Mouse (Mus musculus) megakaryocyte-erythroid progenitor cell, adult 5-6 weeks (primary cell): ENCODE results near the gene Trim63. TPM values are rescaled to one million over a fixed set of nuclear protein-coding genes. Genes with fewer than 3 reads are reported as not detected.
A peak's percentile ranks its signal among the peaks of the same experiment; 100 is the strongest.

Experiments used
- ATAC-seq: replicated peaks from 2 replicates; pipeline ENCODE4 v1.8.0; 2016; ENCODE audit warnings: mild to moderate bottlenecking, inconsistent platforms; ENCODE audit not compliant: severe bottlenecking, poor library complexity, low FRiP score, low TSS enrichment
- total RNA-seq, 2 experiments: library from RNA; stranded (forward) in 1 of 2; stranded (reverse) in 1 of 2; fragments of 200-1000, 215-1000 nt in 1 of 2; fragments of >200 nt in 1 of 2; fragmentation: Nextera tagmentation in 1 of 2; gene quantifications; 2 replicates each; pipeline ENCODE4 v1.2.3; 2014 to 2017

The Trim63 gene
- total RNA-seq, 2 experiments from 2014 or later: not detected

DNA sequence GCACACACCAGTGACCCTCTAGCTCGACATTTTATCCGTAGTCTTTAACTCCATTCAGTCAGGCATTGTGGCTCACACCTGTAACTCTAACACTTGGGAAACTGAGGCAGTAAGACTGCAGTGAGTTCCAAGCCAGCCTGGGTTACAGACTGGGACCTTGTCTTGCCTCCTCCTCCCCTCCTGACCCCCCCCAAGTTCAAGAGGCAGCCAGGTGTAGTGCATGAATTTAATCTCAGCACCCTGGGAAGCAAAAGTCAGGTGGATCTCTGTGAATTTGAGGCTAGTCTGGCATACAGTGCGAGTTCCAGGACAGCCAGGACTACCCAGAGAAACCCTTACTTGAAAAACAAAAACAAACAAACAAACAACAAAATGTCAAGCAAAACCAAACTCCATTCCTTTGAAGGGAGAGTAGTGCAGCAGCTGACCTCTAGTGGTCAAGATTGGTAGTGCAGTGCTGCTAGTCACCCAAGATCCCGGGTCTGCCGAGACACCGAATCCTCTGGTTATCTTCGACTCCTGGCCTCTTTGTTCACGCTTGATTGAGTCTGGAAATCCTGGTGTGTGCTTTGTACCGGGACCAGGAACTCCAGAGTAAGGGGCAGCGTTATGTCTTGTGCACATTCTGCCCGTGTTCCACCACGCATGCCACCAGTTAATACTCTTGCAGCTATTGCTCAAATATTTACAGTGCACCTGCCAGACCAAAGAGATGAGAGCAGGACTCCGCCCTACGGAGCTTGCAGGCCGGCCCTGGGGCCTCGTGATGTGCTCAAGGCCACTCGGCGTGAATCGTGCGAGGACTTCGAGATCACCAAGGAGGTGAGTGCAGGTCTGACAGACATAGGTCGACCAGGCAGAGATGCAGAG lies 41.9 kb downstream of the Trim63 start:
- ATAC-seq: peak; percentile 12; the same call in 1 of the 2 replicates

DNA sequence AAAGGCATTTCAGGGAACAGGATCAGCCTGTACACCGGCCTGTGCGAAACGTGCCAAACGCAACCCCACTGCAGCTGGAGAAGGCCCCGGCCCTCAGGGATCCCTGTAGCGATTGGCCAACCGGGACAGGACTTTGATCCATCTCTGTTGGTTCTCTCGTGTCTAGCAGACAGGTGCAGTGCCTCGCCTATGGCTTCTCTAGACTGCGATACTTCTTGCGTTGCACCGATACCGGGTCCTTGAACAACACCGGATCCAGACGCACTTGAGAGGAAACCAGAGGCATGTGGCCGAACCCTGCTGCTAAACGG lies 42.5 kb downstream of the Trim63 start:
- no peak for ATAC-seq

DNA sequence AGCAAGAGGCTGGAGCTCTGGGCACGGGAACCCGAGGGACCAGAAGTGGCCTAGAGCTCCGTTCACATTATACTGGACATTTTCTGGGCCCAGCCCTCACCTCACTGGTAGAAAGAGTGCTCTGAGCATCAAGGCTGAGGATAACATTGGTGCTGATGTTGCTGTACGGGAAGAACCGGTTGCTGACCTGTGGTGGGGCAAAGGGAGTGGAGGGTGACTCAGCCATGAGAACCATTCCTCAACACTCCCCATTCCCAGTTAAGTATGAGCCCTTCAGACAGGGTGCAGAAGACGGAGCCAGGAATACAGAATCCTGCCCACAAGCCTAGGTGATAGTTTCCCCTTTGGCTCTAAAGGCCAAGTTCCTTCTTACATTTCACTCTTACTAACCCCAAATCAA lies 44.7 kb downstream of the Trim63 start:
- no peak for ATAC-seq

GRCm38 (mm10) chr4:134361215-134361614 lies 46.3 kb downstream of the Trim63 start:
- no peak for ATAC-seq

DNA sequence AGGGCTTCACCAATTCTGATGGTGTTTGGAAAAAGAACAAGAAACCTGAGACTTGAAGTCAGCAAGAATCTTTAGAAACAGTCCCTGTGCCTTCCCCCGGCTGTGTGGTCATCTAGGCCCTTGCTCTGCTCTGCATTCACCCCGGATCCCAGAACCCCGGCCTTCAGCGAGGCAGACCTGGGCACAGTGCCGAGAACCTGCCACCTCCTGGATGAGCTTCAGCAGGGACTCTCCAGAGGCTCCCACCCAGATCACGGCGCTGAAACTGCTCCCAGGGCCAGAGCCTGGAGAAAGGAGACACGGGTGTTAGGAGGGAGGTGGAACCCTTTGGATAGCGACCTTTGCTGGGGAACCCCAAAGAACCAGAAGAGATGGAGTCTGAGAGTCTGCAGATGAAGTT lies 47.2 kb downstream of the Trim63 start:
- no peak for ATAC-seq

DNA sequence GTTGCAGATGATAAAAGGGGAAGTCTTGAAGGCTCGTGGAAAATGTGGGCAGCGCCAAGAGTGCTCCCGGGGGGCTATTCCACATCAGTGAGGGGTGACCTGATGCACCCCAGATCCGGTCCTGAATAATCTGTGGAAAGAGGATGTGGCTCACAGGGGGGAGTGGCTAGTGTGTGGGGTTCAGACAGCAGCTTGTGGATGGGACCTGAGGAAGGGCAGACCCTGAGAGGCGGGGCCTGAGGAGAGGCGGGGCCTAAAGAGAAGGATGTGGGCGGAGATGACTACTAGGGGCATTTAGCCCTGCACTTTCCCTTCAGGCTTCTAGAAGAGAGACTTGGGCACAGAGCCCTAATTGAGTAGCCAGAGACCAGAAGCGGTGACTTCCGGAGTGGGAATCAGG lies 47.7 kb downstream of the Trim63 start:
- peak; percentile 27; the same call in 1 of the 2 replicates for ATAC-seq

GRCm38 (mm10) chr4:134365280-134365679 lies 50.4 kb downstream of the Trim63 start:
- ATAC-seq: no peak

DNA sequence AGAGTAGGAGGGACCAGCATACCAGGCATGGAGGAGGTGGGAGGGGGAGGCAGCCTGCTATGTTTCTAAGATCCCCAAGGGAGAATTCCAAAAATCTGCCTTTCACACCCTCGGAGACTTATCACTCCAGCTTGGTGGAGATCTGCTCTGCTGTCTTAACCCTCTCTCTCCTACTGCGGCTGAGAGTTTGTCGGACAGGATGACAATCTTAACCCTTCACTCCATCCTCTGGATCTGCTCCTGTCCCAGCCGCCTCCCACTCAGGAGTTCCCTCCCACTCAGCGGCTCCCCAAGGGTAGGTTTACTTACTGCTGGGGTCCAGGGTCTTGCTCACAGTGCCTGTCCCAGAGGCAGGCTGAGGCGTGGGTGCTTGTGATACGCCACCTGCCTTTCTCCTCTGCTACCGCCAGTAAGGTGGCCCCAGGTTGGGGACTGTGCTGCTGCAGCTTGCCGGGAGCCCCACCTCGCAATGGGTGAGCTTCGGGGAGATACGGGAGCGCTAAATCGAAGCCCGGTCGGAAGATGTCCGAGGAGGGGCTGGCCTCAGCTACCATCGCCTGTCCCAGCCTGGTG lies 55.8 kb downstream of the Trim63 start:
- ATAC-seq: no peak

GRCm38 (mm10) chr4:134371316-134371855 lies 56.5 kb downstream of the Trim63 start:
- no peak for ATAC-seq

DNA sequence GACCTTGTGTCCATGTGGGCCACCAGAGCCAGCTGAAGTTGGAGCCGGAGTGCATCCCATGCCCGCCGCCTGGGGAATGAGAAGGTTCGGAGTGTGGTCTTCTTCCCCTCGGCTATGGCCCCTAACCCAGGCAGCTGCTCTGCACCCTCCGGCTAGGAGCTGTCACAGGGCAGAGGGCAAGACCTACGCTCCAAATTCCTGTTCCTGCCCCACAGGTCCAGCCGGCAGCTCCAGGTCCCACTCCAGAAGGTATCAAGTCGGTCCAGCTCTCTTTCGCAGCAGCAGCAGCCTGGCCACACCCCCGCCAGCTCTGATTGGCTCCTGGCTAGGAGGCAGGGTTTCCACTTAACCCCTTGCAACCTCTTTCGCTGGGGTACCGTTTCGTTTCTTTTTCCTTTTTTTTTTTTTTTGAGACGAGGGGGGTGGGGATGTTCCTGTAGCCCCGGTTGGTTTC lies 57.4 kb downstream of the Trim63 start:
- peak; percentile 88 for ATAC-seq

- ATAC-seq: no peak
Measured at GRCm38 (mm10) chr4:134373295-134373694, 58.4 kb downstream of the Trim63 start.

DNA sequence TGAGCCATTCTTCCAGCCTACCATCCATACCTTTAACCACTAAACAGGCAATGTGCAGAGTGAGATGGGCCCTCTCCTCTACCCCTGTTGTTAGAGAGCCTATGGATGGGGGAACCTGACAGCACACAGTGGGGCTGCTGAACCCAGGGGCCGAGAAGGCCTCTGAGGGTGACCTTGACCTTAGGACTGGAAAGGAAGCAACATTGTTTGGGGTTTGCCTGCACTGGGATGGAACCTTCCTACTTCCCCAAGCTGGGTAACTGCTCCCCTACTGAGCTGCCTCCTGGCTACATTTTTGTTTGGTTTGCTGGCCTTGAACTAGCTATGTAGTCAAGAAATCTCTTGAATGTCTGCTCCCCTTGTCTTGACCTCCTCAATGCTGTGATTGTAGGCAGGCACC lies 59.4 kb downstream of the Trim63 start:
- ATAC-seq: no peak

DNA sequence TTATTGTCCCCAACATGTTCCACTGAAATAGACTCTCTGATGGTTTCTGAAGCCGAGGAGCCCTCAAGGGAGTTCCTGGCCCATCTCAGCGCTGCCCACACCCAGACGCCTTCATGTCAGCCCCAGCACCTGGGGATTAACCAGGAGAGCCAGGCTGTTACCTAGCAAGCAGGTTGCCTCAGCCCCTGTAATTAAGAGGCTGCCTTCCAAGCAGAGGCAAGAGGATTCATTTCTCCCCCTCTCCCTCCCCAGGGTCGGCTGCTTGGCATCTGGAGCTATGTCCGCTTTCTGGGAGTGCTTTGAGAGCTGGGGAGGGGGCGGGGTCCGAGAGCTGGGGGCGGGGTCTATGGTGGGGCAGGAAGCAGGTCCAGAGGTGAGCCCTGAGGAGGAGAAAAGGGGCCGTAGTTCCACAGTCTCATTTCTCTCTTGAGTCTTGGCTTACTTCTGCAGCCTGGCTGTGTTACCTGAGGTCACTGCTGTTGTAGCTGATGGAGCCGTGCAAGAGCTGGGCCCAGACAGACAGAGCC lies 63.2 kb downstream of the Trim63 start:
- no peak for ATAC-seq

Other genes with a start within 250 kb of the Trim63 start
- 34.9 and 43.4 TPM in 2 replicates for gene Cd52, start 220.0 kb upstream of the Trim63 start, total RNA-seq (2014; fragmentation: Nextera tagmentation)
- gene Cd52, start 220.0 kb upstream of the Trim63 start, total RNA-seq (2017): 36.8 and 45.6 TPM in 2 replicates
- 17.9 and 21.8 TPM in 2 replicates for gene Ubxn11, start 212.6 kb upstream of the Trim63 start, total RNA-seq (2014; fragmentation: Nextera tagmentation)
- 5.2 and 7.7 TPM in 2 replicates for gene Ubxn11, start 212.6 kb upstream of the Trim63 start, total RNA-seq (2017)
- 87.3 and 101 TPM in 2 replicates for gene Sh3bgrl3, start 186.3 kb upstream of the Trim63 start, total RNA-seq (2014; fragmentation: Nextera tagmentation)
- 34.2 and 55.1 TPM in 2 replicates for gene Sh3bgrl3, start 186.3 kb upstream of the Trim63 start, total RNA-seq (2017)
- 30.7 and 51.5 TPM in 2 replicates for gene Cep85, start 128.0 kb upstream of the Trim63 start, total RNA-seq (2014; fragmentation: Nextera tagmentation)
- 31.5 and 34.9 TPM in 2 replicates for gene Cep85, start 128.0 kb upstream of the Trim63 start, total RNA-seq (2017)
- gene Gm7534, start 112.1 kb upstream of the Trim63 start, total RNA-seq (2014; fragmentation: Nextera tagmentation): not detected in 2 replicates
- not detected in 2 replicates for gene Gm7534, start 112.1 kb upstream of the Trim63 start, total RNA-seq (2017)
- not detected in 2 replicates for gene Catsper4, start 87.7 kb upstream of the Trim63 start, total RNA-seq (2014; fragmentation: Nextera tagmentation)
- gene Catsper4, start 87.7 kb upstream of the Trim63 start, total RNA-seq (2017): not detected in 2 replicates
- not detected in 2 replicates for gene Cnksr1, start 76.7 kb upstream of the Trim63 start, total RNA-seq (2014; fragmentation: Nextera tagmentation)
- not detected in 2 replicates for gene Cnksr1, start 76.7 kb upstream of the Trim63 start, total RNA-seq (2017)
- gene E130218I03Rik, start 71.5 kb upstream of the Trim63 start, total RNA-seq (2014; fragmentation: Nextera tagmentation): not detected in 2 replicates
- gene E130218I03Rik, start 71.5 kb upstream of the Trim63 start, total RNA-seq (2017): not detected in 2 replicates
- gene Zfp593, start 69.5 kb upstream of the Trim63 start, total RNA-seq (2014; fragmentation: Nextera tagmentation): 18.2 and 20.3 TPM in 2 replicates
- gene Zfp593, start 69.5 kb upstream of the Trim63 start, total RNA-seq (2017): 14.9 and 15.2 TPM in 2 replicates
- gene Gm30191, start 68.2 kb upstream of the Trim63 start, total RNA-seq (2014; fragmentation: Nextera tagmentation): not detected in 2 replicates
- gene Gm30191, start 68.2 kb upstream of the Trim63 start, total RNA-seq (2017): not detected in 2 replicates
- not detected in 2 replicates for gene Grrp1, start 61.0 kb upstream of the Trim63 start, total RNA-seq (2014; fragmentation: Nextera tagmentation)
- 0.52 TPM in 1 of 2 replicates, not detected in the other for gene Grrp1, start 61.0 kb upstream of the Trim63 start, total RNA-seq (2017)
- 12.1 and 25.9 TPM in 2 replicates for gene Pdik1l, start 27.2 kb upstream of the Trim63 start, total RNA-seq (2014; fragmentation: Nextera tagmentation)
- gene Pdik1l, start 27.2 kb upstream of the Trim63 start, total RNA-seq (2017): 26.8 and 33.9 TPM in 2 replicates
- not detected in 2 replicates for gene Slc30a2, start 28.1 kb downstream of the Trim63 start, total RNA-seq (2014; fragmentation: Nextera tagmentation)
- not detected in 2 replicates for gene Slc30a2, start 28.1 kb downstream of the Trim63 start, total RNA-seq (2017)
- not detected in 2 replicates for gene Extl1, start 68.7 kb downstream of the Trim63 start, total RNA-seq (2014; fragmentation: Nextera tagmentation)
- not detected in 2 replicates for gene Extl1, start 68.7 kb downstream of the Trim63 start, total RNA-seq (2017)
- gene Pafah2, start 81.2 kb downstream of the Trim63 start, total RNA-seq (2014; fragmentation: Nextera tagmentation): 27.7 and 41.0 TPM in 2 replicates
- gene Pafah2, start 81.2 kb downstream of the Trim63 start, total RNA-seq (2017): 18.2 and 24.1 TPM in 2 replicates
- gene Stmn1, start 153.2 kb downstream of the Trim63 start, total RNA-seq (2014; fragmentation: Nextera tagmentation): 600 and 836 TPM in 2 replicates
- gene Stmn1, start 153.2 kb downstream of the Trim63 start, total RNA-seq (2017): 1,250 and 1,264 TPM in 2 replicates
- 0.66 and 1.3 TPM in 2 replicates for gene Paqr7, start 181.6 kb downstream of the Trim63 start, total RNA-seq (2014; fragmentation: Nextera tagmentation)
- 0.47 and 0.80 TPM in 2 replicates for gene Paqr7, start 181.6 kb downstream of the Trim63 start, total RNA-seq (2017)
- gene Aunip, start 195.9 kb downstream of the Trim63 start, total RNA-seq (2014; fragmentation: Nextera tagmentation): 18.4 and 23.7 TPM in 2 replicates
- 34.6 and 45.8 TPM in 2 replicates for gene Aunip, start 195.9 kb downstream of the Trim63 start, total RNA-seq (2017)
- gene Mtfr1l, start 220.3 kb downstream of the Trim63 start, total RNA-seq (2014; fragmentation: Nextera tagmentation): 76.1 and 80.1 TPM in 2 replicates
- 41.5 and 67.4 TPM in 2 replicates for gene Mtfr1l, start 220.3 kb downstream of the Trim63 start, total RNA-seq (2017)
- 17.7 and 18.4 TPM in 2 replicates for gene Selenon, start 237.0 kb downstream of the Trim63 start, total RNA-seq (2014; fragmentation: Nextera tagmentation)
- gene Selenon, start 237.0 kb downstream of the Trim63 start, total RNA-seq (2017): 1.6 and 3.6 TPM in 2 replicates